Mouse (Mus musculus) liver, postnatal 0 days (tissue): ENCODE data around the gene Prpf4. TPM values are rescaled to one million over a fixed set of nuclear protein-coding genes. Genes with fewer than 3 reads are reported as not detected.

ENCODE experiments used
- ATAC-seq: fragments of 200-750 bp; cut with Nextera tagmentation; 2 replicates; pipeline ENCODE4 v1.8.0; 2017; ENCODE audit warnings: mild to moderate bottlenecking, moderate library complexity
- DNase-seq: peaks from one replicate; pipeline ENCODE4 v3.0.0-alpha.2; 2016
- H3K27ac ChIP-seq: fragments of 300-500 bp; sonication (generic); 2 replicates; pipeline ENCODE4 v1.5.1; 2014; ENCODE audit warnings: antibody characterized with exemption, moderate library complexity, mild to moderate bottlenecking, low read depth
- H3K27me3 ChIP-seq: fragments of 300-500 bp; sonication (generic); 2 replicates; pipeline ENCODE4 v1.6.1; 2014; ENCODE audit warnings: low read length, control low read depth, mixed read lengths; ENCODE audit not compliant: insufficient read depth
- H3K36me3 ChIP-seq: fragments of 300-500 bp; sonication (generic); replicated peaks from 2 replicates; pipeline ENCODE4 v1.6.1; 2014; ENCODE audit warnings: mild to moderate bottlenecking, control low read depth, low read length, moderate library complexity, mixed read lengths; ENCODE audit not compliant: insufficient read depth
- H3K4me1 ChIP-seq: fragments of 300-500 bp; sonication (generic); 2 replicates; pipeline ENCODE4 v1.6.1; 2014; ENCODE audit warnings: antibody characterized with exemption, mild to moderate bottlenecking, control low read depth; ENCODE audit not compliant: insufficient read depth
- H3K4me2 ChIP-seq: fragments of 300-500 bp; sonication (generic); 2 replicates; pipeline ENCODE4 v1.6.1; 2014; ENCODE audit warnings: low read depth, mild to moderate bottlenecking, low read length, moderate library complexity, mixed read lengths
- H3K4me3 ChIP-seq: fragments of 300-500 bp; sonication (generic); 2 replicates; pipeline ENCODE4 v1.5.1; 2014; ENCODE audit warnings: low read depth, low read length
- H3K9ac ChIP-seq: fragments of 300-500 bp; sonication (generic); replicated peaks from 2 replicates; pipeline ENCODE4 v1.6.1; 2014; ENCODE audit warnings: mild to moderate bottlenecking, moderate library complexity
- H3K9me3 ChIP-seq: fragments of 300-500 bp; sonication (generic); 2 replicates; pipeline ENCODE4 v1.6.1; 2016; ENCODE audit warnings: mild to moderate bottlenecking, control low read depth, low read length, mixed read lengths
- CTCF ChIP-seq: sonication (generic); IDR thresholded peaks from 2 replicates; pipeline ENCODE4 v1.5.1; 2016; ENCODE audit warnings: antibody characterized with exemption, low read depth
- EP300 ChIP-seq: IDR thresholded peaks from 2 replicates; pipeline ENCODE4 v1.6.1; 2016; ENCODE audit warnings: antibody characterized with exemption, low read depth, mild to moderate bottlenecking
- WGBS: fragments of 180-500 bp; shearing (Covaris S2); extraction: QIAGEN DNeasy Blood & Tissue Kit; methylation state at CpG from one replicate; pipeline ENCODE4 v1.1.7; 2014; ENCODE audit not compliant: insufficient replicate concordance; 5-methylcytosine and 5-hydroxymethylcytosine counted together
- polyA plus RNA-seq: library from polyadenylated mRNA; unstranded; fragments of >200 nt; fragmentation: Nextera tagmentation; extraction: Ambion mirVana; gene quantifications from 2 replicates; pipeline ENCODE4 v1.2.1, GENCODE M21; 2015

The Prpf4 gene
- polyA plus RNA-seq, 1 experiment from 2014 or later = 6.2 TPM

GRCm38 (mm10) chr4:62361997-62362396, 46.6 kb upstream of the Prpf4 start:
- ATAC-seq (no peak), DNase-seq (no peak)
- 71% methylated on average over 1 of the region's 1 CpGs for WGBS
- H3K27ac ChIP-seq = peak overlapping the region; percentile 86
- H3K36me3 ChIP-seq = peaks cover 2% of the 10 kb centered on the region; the same call in 1 of the 2 replicates
- TF ChIP-seq CTCF (no peak), EP300 (no peak)
- H3K4me3 ChIP-seq = peak overlapping the region; percentile 76
- H3K9me3 ChIP-seq = no peaks in the 10 kb centered on the region
- H3K27me3 ChIP-seq = no peaks in the 10 kb centered on the region
- peaks cover 38% of the 10 kb centered on the region for H3K4me1 ChIP-seq
- peak overlapping the region; percentile 78 for H3K9ac ChIP-seq
- peak overlapping the region; percentile 88 for H3K4me2 ChIP-seq

- peaks cover 39% of the 10 kb centered on the region for H3K4me1 ChIP-seq
- no peaks in the 10 kb centered on the region for H3K9me3 ChIP-seq
- no peak overlapping the region for H3K9ac ChIP-seq
- ATAC-seq (no peak), DNase-seq (no peak)
- H3K4me3 ChIP-seq = peak overlapping the region; percentile 76; the same call in 1 of the 2 replicates
- no peaks in the 10 kb centered on the region for H3K27me3 ChIP-seq
- WGBS = 50% methylated on average over 2 of the region's 2 CpGs
- peak overlapping the region; percentile 88 for H3K4me2 ChIP-seq
- TF ChIP-seq CTCF (no peak), EP300 (no peak)
- no peak overlapping the region for H3K27ac ChIP-seq
- no peaks in the 10 kb centered on the region for H3K36me3 ChIP-seq
Measured at GRCm38 (mm10) chr4:62362437-62362836, 46.2 kb upstream of the Prpf4 start.

- H3K27ac ChIP-seq = 0 out of 2 replicates have a peak overlapping the region, but pooled peaks have one; percentile 58
- H3K9me3 ChIP-seq = no peaks in the 10 kb centered on the region
- no peak overlapping the region for H3K9ac ChIP-seq
- H3K4me3 ChIP-seq = no peak overlapping the region
- no peaks in the 10 kb centered on the region for H3K36me3 ChIP-seq
- TF ChIP-seq EP300 (no peak), CTCF (no peak)
- H3K4me1 ChIP-seq = peaks cover 37% of the 10 kb centered on the region
- 68% methylated on average over 8 of the region's 8 CpGs for WGBS
- no peak for DNase-seq
- ATAC-seq = no peak
- H3K4me2 ChIP-seq = peak overlapping the region; percentile 20; the same call in 1 of the 2 replicates
- H3K27me3 ChIP-seq = no peaks in the 10 kb centered on the region
Measured at GRCm38 (mm10) chr4:62364299-62364698, 44.3 kb upstream of the Prpf4 start.

GRCm38 (mm10) chr4:62366291-62366690, 42.3 kb upstream of the Prpf4 start:
- H3K27ac ChIP-seq = peak overlapping the region; percentile 71
- 76% methylated on average over 4 of the region's 4 CpGs for WGBS
- H3K4me2 ChIP-seq = peak overlapping the region; percentile 34

GRCm38 (mm10) chr4:62367586-62367985, 41.0 kb upstream of the Prpf4 start:
- 32% methylated on average over 6 of the region's 6 CpGs for WGBS
- ATAC-seq (peak; percentile 41; the same call in 1 of the 2 replicates), DNase-seq (no peak)
- H3K4me2 ChIP-seq = peak overlapping the region; percentile 54
- TF ChIP-seq CTCF = no peak
- no peak for TF ChIP-seq EP300
- H3K27ac ChIP-seq = peak overlapping the region; percentile 71
- peak overlapping the region; percentile 42; the same call in 1 of the 2 replicates for H3K9ac ChIP-seq
- no peak overlapping the region for H3K4me3 ChIP-seq
- no peaks in the 10 kb centered on the region for H3K9me3 ChIP-seq
- no peaks in the 10 kb centered on the region for H3K27me3 ChIP-seq
- H3K4me1 ChIP-seq = peaks cover 56% of the 10 kb centered on the region
- H3K36me3 ChIP-seq = no peaks in the 10 kb centered on the region

More at GRCm38 (mm10) chr4:62366291-62366690, 42.3 kb upstream of the Prpf4 start:
- no peak for ATAC-seq
- H3K27me3 ChIP-seq = no peaks in the 10 kb centered on the region
- peaks cover 49% of the 10 kb centered on the region for H3K4me1 ChIP-seq
- TF ChIP-seq CTCF (no peak), EP300 (no peak)
- H3K4me3 ChIP-seq = no peak overlapping the region
- no peaks in the 10 kb centered on the region for H3K9me3 ChIP-seq
- 0 out of 2 replicates have a peak overlapping the region, but pooled peaks have one; percentile 8 for H3K9ac ChIP-seq
- DNase-seq = no peak
- no peaks in the 10 kb centered on the region for H3K36me3 ChIP-seq

GRCm38 (mm10) chr4:62369091-62369490, 39.5 kb upstream of the Prpf4 start:
- H3K9ac ChIP-seq = no peak overlapping the region; the same call in 1 of the 2 replicates
- peak; percentile 32; the same call in 1 of the 2 replicates for ATAC-seq
- H3K36me3 ChIP-seq = no peaks in the 10 kb centered on the region
- H3K9me3 ChIP-seq = no peaks in the 10 kb centered on the region
- peak overlapping the region; percentile 71 for H3K27ac ChIP-seq
- DNase-seq = no peak
- H3K27me3 ChIP-seq = no peaks in the 10 kb centered on the region
- peak overlapping the region; percentile 44 for H3K4me2 ChIP-seq
- H3K4me3 ChIP-seq = no peak overlapping the region
- 19% methylated on average over 3 of the region's 3 CpGs for WGBS
- peaks cover 69% of the 10 kb centered on the region for H3K4me1 ChIP-seq
- TF ChIP-seq CTCF (no peak), EP300 (peak; percentile 57; the same call in 1 of the 2 replicates)
